Mouse (Mus musculus): ENCODE results near the gene Cd80. TPM values are rescaled to one million over a fixed set of nuclear protein-coding genes. Genes with fewer than 3 reads are reported as not detected.

Gene Cd80
- total and polyA plus RNA-seq, 3 experiments, result 39.5 to 57.8 (median 46.2) TPM

GRCm38 (mm10) chr16:38453952-38454351, 1.4 kb upstream of the Cd80 start:
- peak overlapping the region; percentile 57 to 98 (median 63) for H3K4me3 ChIP-seq (replicated peaks in 1 of 3; ENCODE audit: low read depth in 2 of 3, low read length in 2 of 3, poor library complexity in 1 of 3)
- peaks cover 10 to 19% of the 10 kb centered on the region in 2 experiments for H3K36me3 ChIP-seq (replicated peaks in 1 of 2; ENCODE audit: control insufficient read depth in 1 of 2, insufficient read depth in 1 of 2, low read length in 1 of 2)
- in situ Hi-C loops (cut with MboI; ENCODE audit: low pct_ligation_motif_present, low pct_unique_long_range_greater_than_20kb, low sequenced_read_pairs), result loop anchor here (5.0 kb wide), 1 partner anchor 47 kb away; no protein-coding TSS in a partner anchor
- no peaks in the 10 kb centered on the region for H3K9me3 ChIP-seq (replicated peaks; ENCODE audit: low read length)
- H3K4me1 ChIP-seq (ENCODE audit: control insufficient read depth in 1 of 2, insufficient read depth in 2 of 2), result peaks cover 10 to 37% of the 10 kb centered on the region in 2 experiments
- peak overlapping the region; percentile 85 for H3K4me2 ChIP-seq (ENCODE audit: insufficient read depth, low read depth, poor library complexity, severe bottlenecking)
- TF ChIP-seq RAD21 (IDR thresholded peaks at IDR 0.05; ENCODE audit: low read depth, low read length) (no peak), GABPA (IDR thresholded peaks at IDR 0.05; ENCODE audit: insufficient replicate concordance, low read depth, low read length) (no peak), MAFK (IDR thresholded peaks at IDR 0.05; ENCODE audit: insufficient replicate concordance, low read length) (no peak), ZC3H11A (IDR thresholded peaks at IDR 0.05; ENCODE audit: low read depth, low read length) (no peak), MXI1 (IDR thresholded peaks at IDR 0.05; ENCODE audit: low read depth, low read length) (no peak; the same call in 1 of the 2 replicates), MAZ (IDR thresholded peaks at IDR 0.05; ENCODE audit: low read depth, low read length) (no peak), PAX5 (IDR thresholded peaks at IDR 0.05; ENCODE audit: low read length) (no peak), SIN3A (IDR thresholded peaks at IDR 0.05; ENCODE audit: low read length) (peak; percentile 28), MYC (IDR thresholded peaks at IDR 0.05; ENCODE audit: low read depth, low read length) (peak; percentile 61; the same call in 1 of the 2 replicates), TBP (conservative IDR thresholded peaks at IDR 0.05; ENCODE audit: low read depth, low read length) (peak; percentile 97), MAX (IDR thresholded peaks at IDR 0.05; ENCODE audit: low read length) (no peak), POLR2A (IDR thresholded peaks at IDR 0.05; ENCODE audit: low read depth, low read length) (peak; percentile 93), BHLHE40 (IDR thresholded peaks at IDR 0.05; ENCODE audit: low read depth, low read length) (peak; percentile 86), ZNF384 (IDR thresholded peaks at IDR 0.05; ENCODE audit: low read depth, low read length) (no peak), CHD1 (IDR thresholded peaks at IDR 0.05; ENCODE audit: low read depth, low read length) (no peak), ZMIZ1 (IDR thresholded peaks at IDR 0.05; ENCODE audit: low read depth, low read length) (peak; percentile 89; the same call in 1 of the 2 replicates), SMC3 (IDR thresholded peaks at IDR 0.05; ENCODE audit: low read depth, low read length) (peak; percentile 23), KAT2A (IDR thresholded peaks at IDR 0.05; ENCODE audit: insufficient replicate concordance, low read length) (no peak), IRF4 (IDR thresholded peaks at IDR 0.05; ENCODE audit: low read depth, low read length) (peak; percentile 49; the same call in 1 of the 2 replicates), UBTF (IDR thresholded peaks at IDR 0.05; ENCODE audit: low read depth, low read length) (peak; percentile 27; the same call in 1 of the 2 replicates), NRF1 (IDR thresholded peaks at IDR 0.05; ENCODE audit: low read depth, low read length) (no peak), POLR2AphosphoS2 (IDR thresholded peaks at IDR 0.05; ENCODE audit: low read depth, low read length) (peak; percentile 50; the same call in 1 of the 2 replicates), HCFC1 (IDR thresholded peaks at IDR 0.05; ENCODE audit: low read depth, low read length) (no peak; the same call in 1 of the 2 replicates), NELFE (IDR thresholded peaks at IDR 0.05; ENCODE audit: low read depth, low read length) (peak; percentile 77), ETS1 (conservative IDR thresholded peaks at IDR 0.05; ENCODE audit: low read depth, low read length) (peak; percentile 58; the same call in 1 of the 2 replicates), TCF12 (IDR thresholded peaks at IDR 0.05; ENCODE audit: low read depth, low read length) (peak; percentile 91), MEF2A (IDR thresholded peaks at IDR 0.05; ENCODE audit: borderline replicate concordance, low read depth, low read length) (no peak), CTCF (conservative IDR thresholded peaks at IDR 0.05 in 1 of 2, IDR thresholded peaks at IDR 0.05 in 1 of 2; ENCODE audit: low read depth in 2 of 2, low read length in 2 of 2) (no peak), JUND (conservative IDR thresholded peaks at IDR 0.05; ENCODE audit: low read depth, low read length) (no peak; the same call in 1 of the 2 replicates), ZKSCAN1 (IDR thresholded peaks at IDR 0.05; ENCODE audit: borderline replicate concordance, low read depth, low read length) (no peak), ELF1 (IDR thresholded peaks at IDR 0.05; ENCODE audit: low read depth, low read length) (peak; percentile 82; the same call in 1 of the 2 replicates)
- dilution Hi-C loops (cut with MboI; ENCODE audit: extremely low pct_ligation_motif_present, extremely low pct_unique_long_range_greater_than_20kb, low sequenced_read_pairs), result no loop called here
- peak overlapping the region; percentile 92 for H3K27ac ChIP-seq (ENCODE audit: insufficient read depth, low read depth)
- peaks cover 55% of the 10 kb centered on the region for H3K79me2 ChIP-seq (replicated peaks; ENCODE audit: control insufficient read depth, extremely low read depth, insufficient read depth, poor library complexity, severe bottlenecking)
- no peaks in the 10 kb centered on the region for H3K27me3 ChIP-seq (replicated peaks)
- H3K9ac ChIP-seq (ENCODE audit: insufficient read depth, low read depth), result peak overlapping the region; percentile 97
- DNase-seq (ENCODE audit: extremely low read depth), result peak; percentile 92
